Mouse (Mus musculus) activated CD4-positive, CD25-positive, alpha-beta regulatory T cell, adult 4 months (primary cell): Measurements from ENCODE around the gene Fam53b. TPM values are rescaled to one million over a fixed set of nuclear protein-coding genes. Genes with fewer than 3 reads are reported as not detected.
A peak's percentile ranks its signal among the peaks of the same experiment; 100 is the strongest.
"Not testable (repeated sequence)": the region's sequence is repeated elsewhere in the genome, so short reads cannot be mapped to it uniquely, and the experiment has no call there.

Source experiments
- ATAC-seq: one replicate; pipeline ENCODE4 v1.8.0; 2017
- polyA plus RNA-seq, 2 experiments: library from polyadenylated mRNA; unstranded; fragments of 100-300 nt; shearing (Covaris generic); gene quantifications; one replicate each; pipeline ENCODE4 v1.2.1; 2017

Gene Fam53b
- polyA plus RNA-seq, 2 experiments from 2014 or later = 78.0 to 82.5 TPM

DNA sequence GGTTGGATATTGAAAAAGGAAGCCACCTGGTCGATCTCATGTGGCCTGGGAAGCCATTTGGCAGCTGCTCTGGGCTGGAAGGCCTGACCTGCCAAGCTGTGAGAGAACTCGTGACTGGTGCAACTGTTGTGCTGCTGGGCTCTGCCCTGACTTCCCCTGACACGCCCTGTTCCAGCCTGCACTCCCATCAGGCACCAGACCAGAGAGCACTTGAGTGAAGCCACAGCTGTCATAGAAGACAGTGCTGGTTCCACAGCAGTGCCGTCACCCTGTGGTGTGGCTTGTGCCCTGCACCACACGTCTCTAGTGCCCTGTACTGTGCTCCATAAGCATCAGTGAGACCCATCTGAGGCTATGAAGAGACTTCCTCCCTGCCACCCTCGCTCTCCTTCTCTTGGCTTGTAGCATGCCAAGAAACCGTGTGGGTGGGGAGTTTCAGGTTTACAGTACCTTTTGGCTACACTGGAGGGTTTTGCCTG lies 141.2 kb downstream of the Fam53b start:
- ATAC-seq = peak; percentile 87

DNA sequence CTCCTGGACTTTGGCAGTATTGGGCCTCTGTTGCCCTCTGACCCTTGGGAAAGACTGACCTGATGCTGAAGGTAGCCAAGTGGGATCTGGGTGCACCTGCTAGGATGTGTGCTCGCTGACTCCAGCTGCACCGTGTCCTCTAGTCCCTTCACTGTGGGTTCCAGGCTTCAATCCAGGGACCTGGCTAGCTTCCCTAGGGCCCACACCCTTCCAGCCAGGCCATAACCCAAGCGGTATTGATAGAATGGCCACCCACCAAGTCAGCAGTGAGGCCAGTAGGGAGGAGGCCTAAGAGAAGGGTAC lies 142.9 kb downstream of the Fam53b start:
- ATAC-seq = no peak

DNA sequence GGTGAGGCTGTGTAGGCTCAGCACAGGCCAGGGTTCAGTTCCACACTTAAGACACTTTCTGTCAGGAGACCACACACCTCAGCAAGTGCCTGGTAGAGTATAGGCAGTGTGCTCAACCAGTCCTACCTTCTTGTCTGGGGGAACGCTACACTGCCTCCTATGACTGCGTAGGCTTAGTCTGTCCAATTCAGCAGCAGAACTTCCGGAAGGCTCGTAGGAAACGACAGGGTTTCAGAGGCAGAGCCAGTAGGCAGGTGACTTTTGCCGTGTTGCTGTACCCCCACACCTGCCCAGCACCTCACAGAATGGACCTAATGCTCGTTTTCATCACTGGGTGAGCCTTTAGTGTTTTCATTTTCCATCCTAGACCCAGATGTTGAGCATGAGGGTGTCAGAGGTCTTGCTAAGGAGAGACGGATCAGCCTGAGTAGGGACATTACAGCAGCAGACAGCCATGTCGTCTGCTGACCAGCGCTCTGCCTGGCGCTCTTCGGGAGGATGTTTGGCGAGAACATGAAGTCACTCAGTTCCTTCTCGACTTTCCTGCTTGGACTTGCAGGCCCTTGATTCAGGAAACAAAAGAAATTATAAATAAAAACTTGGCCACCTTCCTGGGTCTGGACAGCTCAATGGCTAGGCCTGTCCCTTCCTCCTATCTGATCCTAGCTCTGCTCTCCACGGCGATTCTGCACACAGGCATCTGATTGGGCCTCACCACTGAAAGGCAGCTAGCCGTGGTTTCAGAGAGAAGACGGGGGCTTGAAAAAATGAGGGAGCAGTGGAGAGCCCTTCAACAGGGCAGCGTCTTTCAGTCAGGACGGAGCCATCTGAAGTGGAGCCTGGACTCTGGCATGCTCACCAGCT lies 143.5 kb downstream of the Fam53b start:
- ATAC-seq = no peak

DNA sequence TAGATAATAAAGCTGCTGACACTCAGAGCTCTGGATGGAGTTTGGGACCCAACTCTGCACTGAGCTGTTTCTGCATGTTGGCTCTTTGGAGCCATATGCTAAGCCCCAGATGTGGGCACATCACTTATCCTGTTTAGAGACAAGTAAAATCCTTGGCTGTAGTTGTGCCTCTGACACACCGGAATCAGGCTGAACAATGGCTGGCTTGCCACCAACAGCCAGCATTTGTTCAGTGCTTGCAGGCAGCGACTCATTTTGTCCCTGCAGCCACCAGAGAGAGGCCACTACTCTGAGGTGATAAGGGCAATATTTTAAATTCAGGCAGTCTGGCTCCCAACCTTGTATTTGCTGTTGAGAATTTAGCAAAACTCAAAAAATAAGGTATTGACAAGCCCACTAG lies 145.1 kb downstream of the Fam53b start:
- no peak for ATAC-seq

DNA sequence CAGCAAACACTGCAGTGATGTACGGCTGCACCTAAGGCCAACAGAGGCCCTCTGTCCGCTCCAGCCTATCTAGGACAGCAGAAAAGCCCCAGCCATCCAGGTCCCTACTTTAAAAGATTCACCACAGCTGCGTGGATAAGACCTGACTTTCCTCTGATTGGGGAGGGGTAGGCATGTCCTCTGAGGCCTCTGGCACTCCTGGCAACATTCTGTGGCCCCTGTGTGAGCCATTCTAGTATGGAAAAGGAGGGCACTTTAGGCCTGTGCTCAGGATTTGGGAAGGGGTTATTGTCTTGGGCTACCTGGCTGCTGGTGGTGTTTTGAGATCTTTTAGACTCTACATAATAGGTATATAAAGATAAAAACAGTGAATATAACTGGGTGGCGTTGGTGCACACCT lies 147.2 kb downstream of the Fam53b start:
- ATAC-seq = no peak

DNA sequence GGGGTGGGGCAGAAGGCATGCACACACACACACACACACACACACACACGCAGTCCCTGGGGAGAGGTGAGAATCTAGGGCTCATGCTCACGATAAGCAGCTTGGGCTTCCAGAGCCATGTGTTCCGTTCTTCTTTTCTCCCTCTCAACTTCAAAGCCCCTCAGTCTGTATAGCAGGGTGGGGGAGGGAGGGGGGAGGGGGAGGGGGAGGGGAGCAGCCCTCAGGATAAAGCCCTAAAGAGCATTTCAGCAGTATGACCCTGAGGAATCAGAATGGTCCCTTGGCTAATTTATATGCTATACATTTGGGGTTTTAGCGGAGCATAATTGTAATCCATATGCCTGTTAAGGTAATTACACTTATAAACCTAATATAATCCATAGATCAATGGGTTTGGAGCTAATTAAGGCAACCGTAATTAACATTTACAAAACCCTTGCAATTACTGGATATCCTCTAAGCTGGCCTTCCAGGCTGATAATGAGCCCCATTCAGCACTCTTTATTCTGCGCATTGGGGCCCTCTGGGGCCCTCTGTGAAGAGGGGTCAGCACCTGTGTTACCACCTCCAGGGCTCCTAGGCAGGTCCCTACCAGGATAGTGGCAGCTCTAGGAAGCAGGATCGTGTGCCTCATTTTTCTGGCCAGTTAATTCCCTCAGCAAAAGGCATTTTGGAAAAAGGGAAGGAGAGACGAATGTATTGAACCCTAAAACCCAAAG lies 147.9 kb downstream of the Fam53b start:
- ATAC-seq = no peak

DNA sequence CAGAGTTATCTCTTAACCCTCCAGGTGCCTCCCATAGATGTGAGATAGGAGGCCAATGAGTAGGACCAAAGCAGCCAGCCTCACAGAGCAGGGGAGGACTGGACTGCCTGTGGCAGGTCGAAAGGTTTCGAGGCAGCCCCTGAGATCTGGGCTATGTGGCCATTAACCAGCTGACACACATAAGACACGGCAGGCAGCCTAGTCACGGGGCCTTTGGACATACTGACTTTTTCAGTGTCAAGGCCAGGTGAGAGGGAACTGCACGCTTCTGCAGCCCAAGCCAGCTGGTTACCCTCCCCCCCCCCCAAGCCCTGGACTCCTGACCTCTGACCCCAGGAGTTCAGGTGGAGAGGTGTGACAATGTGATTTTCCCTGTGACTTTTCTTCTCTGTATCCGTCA lies 148.9 kb downstream of the Fam53b start:
- no peak for ATAC-seq

DNA sequence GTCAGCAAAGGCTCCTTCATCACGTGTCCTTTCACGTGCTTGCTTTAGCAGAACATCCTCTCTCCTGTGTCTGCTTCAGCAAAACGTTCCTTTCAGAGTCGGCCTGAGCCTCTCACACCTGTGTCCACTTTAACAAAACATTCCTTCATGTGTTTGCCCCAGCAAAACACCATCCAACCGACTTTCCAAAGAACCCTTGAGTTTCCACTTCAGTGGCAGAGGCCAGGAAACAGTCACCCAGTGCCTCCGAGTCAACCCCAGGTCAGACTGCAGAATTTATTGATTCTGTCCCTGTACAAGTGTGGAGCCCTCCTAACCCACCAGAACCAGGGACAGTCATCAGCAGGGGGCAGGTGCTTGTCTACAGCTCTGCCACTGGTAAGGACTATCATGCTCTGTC lies 150.9 kb downstream of the Fam53b start:
- ATAC-seq = not testable (repeated sequence)

Other genes starting within 250 kb of the Fam53b start
- 10 to 100 TPM; 78.7 to 79.0 TPM for gene Oat, start 237.5 kb downstream of the Fam53b start, polyA plus RNA-seq
- gene Nkx1-2, start 214.2 kb downstream of the Fam53b start, polyA plus RNA-seq = not detected
- gene Lhpp, start 203.2 kb downstream of the Fam53b start, polyA plus RNA-seq = 1 to 10 TPM; 4.2 to 4.6 TPM
- 10 to 100 TPM; 59.5 to 60.2 TPM for gene Eef1akmt2, start 38.8 kb upstream of the Fam53b start, polyA plus RNA-seq
- gene Abraxas2, start 45.3 kb upstream of the Fam53b start, polyA plus RNA-seq = 10 to 100 TPM; 29.6 to 36.5 TPM
- gene Zranb1, start 117.3 kb upstream of the Fam53b start, polyA plus RNA-seq = 10 to 100 TPM in 1 of 2 experiments, 1 to 10 TPM in 1; 8.7 to 10.8 TPM